Mouse (Mus musculus): Measurements from ENCODE around the gene Ccdc173.
A peak's percentile ranks its signal among the peaks of the same experiment; 100 is the strongest.

Ccdc173 gene

GRCm38 (mm10) chr2:69788974-69789373 lies 401 bp downstream of the Ccdc173 start:
- no peak for DNase-seq (ENCODE audit: low spot score)

- DNase-seq (ENCODE audit: low spot score) = no peak
These were observed 10.6 kb downstream of the Ccdc173 start for GRCm38 (mm10) chr2:69778836-69779177.

GRCm38 (mm10) chr2:69777985-69778835 lies 11.2 kb downstream of the Ccdc173 start:
- DNase-seq (ENCODE audit: low spot score) = no peak

GRCm38 (mm10) chr2:69773331-69773730 lies 16.0 kb downstream of the Ccdc173 start:
- DNase-seq (ENCODE audit: low spot score) = no peak

- no peak for DNase-seq (ENCODE audit: low spot score)
These were observed 24.7 kb downstream of the Ccdc173 start for GRCm38 (mm10) chr2:69764716-69765115.

- no peak for DNase-seq (ENCODE audit: low spot score)
These were observed 26.0 kb downstream of the Ccdc173 start for GRCm38 (mm10) chr2:69763340-69763739.

GRCm38 (mm10) chr2:69760980-69761379 lies 28.4 kb downstream of the Ccdc173 start:
- no peak for DNase-seq (ENCODE audit: low spot score)

- DNase-seq (ENCODE audit: low spot score) = no peak
These were observed 44.3 kb downstream of the Ccdc173 start for GRCm38 (mm10) chr2:69745091-69745490.

GRCm38 (mm10) chr2:69723519-69723825 lies 65.9 kb downstream of the Ccdc173 start:
- no peak for DNase-seq (ENCODE audit: low spot score)

GRCm38 (mm10) chr2:69722650-69723518 lies 66.5 kb downstream of the Ccdc173 start:
- peak; percentile 84 for DNase-seq (ENCODE audit: low spot score)

- DNase-seq (ENCODE audit: low spot score) = no peak
These were observed 67.1 kb downstream of the Ccdc173 start, which contains the start of gene Ppig for GRCm38 (mm10) chr2:69722273-69722649. TSS of gene Ppig (plus strand) at chr2:69722545.

GRCm38 (mm10) chr2:69719121-69719520 lies 70.3 kb downstream of the Ccdc173 start:
- no peak for DNase-seq (ENCODE audit: low spot score)

GRCm38 (mm10) chr2:69716483-69716882 lies 72.9 kb downstream of the Ccdc173 start:
- DNase-seq (ENCODE audit: low spot score) = no peak

- DNase-seq (ENCODE audit: low spot score) = no peak
These were observed 75.2 kb downstream of the Ccdc173 start for GRCm38 (mm10) chr2:69714126-69714525.

- no peak for DNase-seq (ENCODE audit: low spot score)
These were observed 75.8 kb downstream of the Ccdc173 start for GRCm38 (mm10) chr2:69713626-69714014.

- DNase-seq (ENCODE audit: low spot score) = peak; percentile 65
These were observed 76.3 kb downstream of the Ccdc173 start, which contains the start of gene Fastkd1 for GRCm38 (mm10) chr2:69712981-69713625. TSS of gene Fastkd1 (minus strand) at chr2:69713516.

GRCm38 (mm10) chr2:69712171-69712570 lies 77.2 kb downstream of the Ccdc173 start:
- DNase-seq (ENCODE audit: low spot score) = no peak
